In the genomic region with DNA sequence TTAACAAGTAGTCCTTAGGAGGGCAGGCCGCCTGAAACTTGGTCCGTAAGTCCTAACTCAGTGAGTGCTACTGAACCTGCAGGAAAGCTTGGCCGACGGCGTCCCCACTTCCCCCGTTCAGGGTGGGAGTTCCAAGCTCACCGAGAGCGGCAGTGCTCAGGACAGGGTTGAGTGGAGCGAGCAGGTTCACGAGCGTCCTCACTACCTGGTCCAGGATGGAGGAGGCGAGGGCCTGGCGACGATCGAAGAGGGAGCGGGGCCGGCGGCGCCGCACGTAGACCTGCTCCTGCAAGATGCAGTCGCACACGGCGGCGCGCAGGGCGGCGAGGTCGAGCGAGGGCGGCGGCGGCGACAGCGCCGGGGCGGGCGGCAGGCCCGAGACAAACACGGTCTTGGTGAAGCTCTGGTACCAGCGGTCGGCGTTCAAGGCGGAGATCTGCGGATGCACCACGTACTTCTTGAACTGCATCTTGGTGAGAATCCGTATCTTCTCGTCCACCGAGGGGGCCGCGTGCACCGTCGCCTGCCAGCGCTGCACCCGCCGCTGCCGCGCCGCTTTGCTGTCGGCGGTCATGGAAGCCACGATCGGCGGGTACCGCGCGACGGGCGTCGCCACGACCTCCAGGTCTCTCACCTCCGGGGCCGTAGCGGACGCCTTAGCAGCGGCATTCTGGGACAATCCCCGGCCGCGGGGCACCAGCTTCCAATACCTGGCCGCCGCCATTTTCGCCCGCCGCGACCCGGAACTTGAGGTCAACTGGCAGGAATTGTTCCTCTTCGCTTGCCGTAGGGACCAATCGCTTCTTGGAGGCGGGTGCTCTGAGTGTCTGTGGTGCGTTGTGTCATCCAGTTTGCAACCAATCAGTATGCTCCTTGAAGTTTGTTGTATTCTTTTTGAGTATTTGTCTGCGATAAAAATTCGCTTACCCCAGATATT, we compare ENCODE assay signal across 8 mouse cellular contexts. TPM values are rescaled to one million over a fixed set of nuclear protein-coding genes. Genes with fewer than 3 reads are reported as not detected.
A peak's percentile ranks its signal among the peaks of the same experiment; 100 is the strongest.
DNase-seq lines count a peak whose midpoint lies in the region; ATAC-seq and TF ChIP-seq lines count a peak whose summit lies in the region.

A gene (plus strand): TSS at position 120 of the 937 bp plus-strand sequence.
A gene (minus strand): TSS at position 742 of the 937 bp plus-strand sequence.

- H3K4me3 ChIP-seq in E14TG2a.4 (replicated peaks; ENCODE audit: low read length): peak within 1 kb of the TSS; percentile 91
- H3K4me3 ChIP-seq in forebrain, embryonic 12.5 days (replicated peaks): peak within 1 kb of the TSS; percentile 92
- peak within 1 kb of the TSS; percentile 88 for H3K4me3 ChIP-seq in heart, postnatal 0 days (ENCODE audit: low read depth, low read length)
- H3K4me3 ChIP-seq in liver, embryonic 16.5 days (ENCODE audit: low read depth, low read length): peak within 1 kb of the TSS; percentile 92
- H3K4me3 ChIP-seq in neural tube, embryonic 13.5 days: peak within 1 kb of the TSS; percentile 82
- H3K4me3 ChIP-seq in testis, adult 2 months (ENCODE audit: control insufficient read depth, low read depth, low read length): peak within 1 kb of the TSS; percentile 89

- H3K9me3 ChIP-seq in E14TG2a.4 (ENCODE audit: low read length): no peaks in the 10 kb centered on the region
- H3K9me3 ChIP-seq in forebrain, embryonic 12.5 days: no peaks in the 10 kb centered on the region
- no peaks in the 10 kb centered on the region for H3K9me3 ChIP-seq in heart, postnatal 0 days (replicated peaks; ENCODE audit: control insufficient read depth, low read length)
- H3K9me3 ChIP-seq in liver, embryonic 16.5 days (replicated peaks; ENCODE audit: control insufficient read depth, low read length): no peaks in the 10 kb centered on the region
- H3K9me3 ChIP-seq in neural tube, embryonic 13.5 days: no peaks in the 10 kb centered on the region

- H3K4me1 ChIP-seq in E14TG2a.4 (replicated peaks; ENCODE audit: low read depth, low read length): peaks cover 25% of the 10 kb centered on the region
- peaks cover 8% of the 10 kb centered on the region for H3K4me1 ChIP-seq in forebrain, embryonic 12.5 days
- H3K4me1 ChIP-seq in heart, postnatal 0 days (ENCODE audit: control insufficient read depth, insufficient read depth): peaks cover 9% of the 10 kb centered on the region
- H3K4me1 ChIP-seq in liver, embryonic 16.5 days (ENCODE audit: control insufficient read depth, low read depth, low read length): peaks cover 2% of the 10 kb centered on the region; the same call in 1 of the 2 replicates
- peaks cover 10% of the 10 kb centered on the region for H3K4me1 ChIP-seq in neural tube, embryonic 13.5 days (replicated peaks)
- H3K4me1 ChIP-seq in testis, adult 2 months (ENCODE audit: control insufficient read depth, insufficient read depth, low read length): no peaks in the 10 kb centered on the region

- H3K27ac ChIP-seq in forebrain, embryonic 12.5 days: peak within 1 kb of the TSS; percentile 80
- peak within 1 kb of the TSS; percentile 60 for H3K27ac ChIP-seq in heart, postnatal 0 days (ENCODE audit: low read depth)
- peak within 1 kb of the TSS; percentile 74 for H3K27ac ChIP-seq in liver, embryonic 16.5 days (ENCODE audit: low read length)
- peak within 1 kb of the TSS; percentile 83 for H3K27ac ChIP-seq in neural tube, embryonic 13.5 days (replicated peaks)
- peak within 1 kb of the TSS; percentile 67 for H3K27ac ChIP-seq in testis, adult 2 months (ENCODE audit: control insufficient read depth, insufficient read depth, low read depth, low read length)

- peak; percentile 91 for DNase-seq in c-Kit-positive CD71-positive TER-119-positive erythroid progenitor cells, embryonic 14.5 days (ENCODE audit: low spot score)
- peak; percentile 92 for DNase-seq in heart, postnatal 0 days (ENCODE audit: low spot score)
- DNase-seq in kidney, postnatal 4 days: peak; percentile 97 to 98

- no peak for TF ChIP-seq CTCF in E14TG2a.4 (conservative IDR thresholded peaks at IDR 0.05; ENCODE audit: low read length)
- no peak for TF ChIP-seq CTCF in heart, postnatal 0 days (IDR thresholded peaks at IDR 0.05; ENCODE audit: low read depth)
- TF ChIP-seq CTCF in testis, adult 2 months (IDR thresholded peaks at IDR 0.05; ENCODE audit: control insufficient read depth, insufficient read depth, insufficient replicate concordance, low read depth, low read length): no peak

- peak; percentile 66 for TF ChIP-seq POLR2A in testis, adult 2 months (IDR thresholded peaks at IDR 0.05; ENCODE audit: control insufficient read depth, low read depth, low read length)

- under 1% methylated on average over 89 of the region's 93 CpGs for WGBS in forebrain, embryonic 12.5 days
- WGBS in heart, postnatal 0 days: under 1% methylated on average over 81 of the region's 93 CpGs
- WGBS in liver, embryonic 16.5 days (ENCODE audit: insufficient replicate concordance): under 1% methylated on average over 93 of the region's 93 CpGs
- under 1% methylated on average over 93 of the region's 93 CpGs for WGBS in neural tube, embryonic 13.5 days

- no peaks in the 10 kb centered on the region for H3K27me3 ChIP-seq in E14TG2a.4 (ENCODE audit: insufficient read depth, low read length)
- no peaks in the 10 kb centered on the region for H3K27me3 ChIP-seq in forebrain, embryonic 12.5 days
- H3K27me3 ChIP-seq in heart, postnatal 0 days (ENCODE audit: control insufficient read depth, insufficient read depth, low read length): no peaks in the 10 kb centered on the region
- no peaks in the 10 kb centered on the region for H3K27me3 ChIP-seq in liver, embryonic 16.5 days (ENCODE audit: control insufficient read depth, insufficient read depth, low read depth, low read length)
- H3K27me3 ChIP-seq in neural tube, embryonic 13.5 days: no peaks in the 10 kb centered on the region
- H3K27me3 ChIP-seq in testis, adult 2 months (ENCODE audit: control insufficient read depth, insufficient read depth, low read length): no peaks in the 10 kb centered on the region

- TF ChIP-seq EP300 in heart, postnatal 0 days (IDR thresholded peaks at IDR 0.05; ENCODE audit: low read depth): no peak

- peaks cover 40% of the 10 kb centered on the region for H3K36me3 ChIP-seq in E14TG2a.4 (ENCODE audit: insufficient read depth, low read length)
- H3K36me3 ChIP-seq in forebrain, embryonic 12.5 days (replicated peaks): peaks cover 23% of the 10 kb centered on the region
- H3K36me3 ChIP-seq in heart, postnatal 0 days (replicated peaks; ENCODE audit: control insufficient read depth, insufficient read depth, low read length): peaks cover 29% of the 10 kb centered on the region
- peaks cover 17% of the 10 kb centered on the region for H3K36me3 ChIP-seq in liver, embryonic 16.5 days (ENCODE audit: control insufficient read depth, insufficient read depth)
- peaks cover 25% of the 10 kb centered on the region for H3K36me3 ChIP-seq in neural tube, embryonic 13.5 days
- H3K36me3 ChIP-seq in testis, adult 2 months (ENCODE audit: control insufficient read depth, insufficient read depth, low read length): no peaks in the 10 kb centered on the region

- peak within 1 kb of the TSS; percentile 74 for H3K4me2 ChIP-seq in forebrain, embryonic 12.5 days
- H3K4me2 ChIP-seq in heart, postnatal 0 days (ENCODE audit: low read depth, low read length): peak within 1 kb of the TSS; percentile 90
- H3K4me2 ChIP-seq in liver, embryonic 16.5 days (ENCODE audit: low read depth, low read length): peak within 1 kb of the TSS; percentile 84
- peak within 1 kb of the TSS; percentile 60 for H3K4me2 ChIP-seq in neural tube, embryonic 13.5 days

- peak within 1 kb of the TSS; percentile 83 for H3K9ac ChIP-seq in forebrain, embryonic 12.5 days
- H3K9ac ChIP-seq in heart, postnatal 0 days (replicated peaks; ENCODE audit: low read depth, low read length): peak within 1 kb of the TSS; percentile 81
- peak within 1 kb of the TSS; percentile 85 for H3K9ac ChIP-seq in liver, embryonic 16.5 days (ENCODE audit: low read depth, low read length)
- peak within 1 kb of the TSS; percentile 84 for H3K9ac ChIP-seq in neural tube, embryonic 13.5 days

- ATAC-seq in forebrain, embryonic 12.5 days (ENCODE audit: low FRiP score): peak; percentile 98
- peak; percentile 98 for ATAC-seq in heart, postnatal 0 days (ENCODE audit: insufficient read depth, low read depth)
- ATAC-seq in liver, embryonic 16.5 days (ENCODE audit: low read depth): peak; percentile 97
- peak; percentile 98 for ATAC-seq in neural tube, embryonic 13.5 days (ENCODE audit: low read depth)

RNA-seq across cellular contexts. Expression of the first gene that starts in this region (rescaled TPM):
- polyA plus RNA-seq in forebrain, embryonic 12.5 days (2016; fragmentation: Nextera tagmentation; extraction: Ambion mirVana): 0.46 and 1.4 TPM in 2 replicates
- total RNA-seq in heart, postnatal 0 days (2014; rRNA removed; ENCODE audit: low replicate concordance): not detected in 2 replicates
- polyA plus RNA-seq in heart, postnatal 0 days (2015; fragmentation: Nextera tagmentation; extraction: Ambion mirVana): 1.1 and 1.6 TPM in 2 replicates
- 0.18 and 0.19 TPM in 2 replicates for polyA plus RNA-seq in liver, embryonic 16.5 days (2015; fragmentation: Nextera tagmentation; extraction: Ambion mirVana)
- 0.44 and 1.0 TPM in 2 replicates for polyA plus RNA-seq in neural tube, embryonic 13.5 days (2015; fragmentation: Nextera tagmentation; extraction: Ambion mirVana)
- 0.08 and 0.12 TPM in 2 replicates for polyA plus RNA-seq in testis, adult 2 months (2012; rRNA removed)

RNA-seq across cellular contexts. Expression of the second gene that starts in this region (rescaled TPM):
- polyA plus RNA-seq in forebrain, embryonic 12.5 days (2016; fragmentation: Nextera tagmentation; extraction: Ambion mirVana): 32.2 and 35.5 TPM in 2 replicates
- total RNA-seq in heart, postnatal 0 days (2014; rRNA removed; ENCODE audit: low replicate concordance): 32.8 and 36.1 TPM in 2 replicates
- 34.7 and 36.2 TPM in 2 replicates for polyA plus RNA-seq in heart, postnatal 0 days (2015; fragmentation: Nextera tagmentation; extraction: Ambion mirVana)
- polyA plus RNA-seq in liver, embryonic 16.5 days (2015; fragmentation: Nextera tagmentation; extraction: Ambion mirVana): 12.4 and 13.3 TPM in 2 replicates
- 29.3 and 29.4 TPM in 2 replicates for polyA plus RNA-seq in neural tube, embryonic 13.5 days (2015; fragmentation: Nextera tagmentation; extraction: Ambion mirVana)
- 13.9 and 14.1 TPM in 2 replicates for polyA plus RNA-seq in testis, adult 2 months (2012; rRNA removed)

Comparison
In these comparisons a context has a peak if more than half of its experiments do, and no peak if none do; other contexts are left out.
1. Peak in every context shown above with its lines: DNase-seq, ATAC-seq, H3K4me3 ChIP-seq and H3K27ac ChIP-seq.